Mouse (Mus musculus): Measurements from ENCODE around the gene Gm26602.

The Gm26602 gene

GRCm38 (mm10) chr10:79917532-79918100 lies 7.0 kb downstream of the Gm26602 start:
- DNase-seq (ENCODE audit: low spot score) = no peak

- no peak for DNase-seq (ENCODE audit: low spot score)
Measured at GRCm38 (mm10) chr10:79918231-79919078, 7.8 kb downstream of the Gm26602 start.

- no peak for DNase-seq (ENCODE audit: low spot score)
Measured at GRCm38 (mm10) chr10:79919251-79919849, 8.7 kb downstream of the Gm26602 start.

GRCm38 (mm10) chr10:79920056-79920890 lies 9.6 kb downstream of the Gm26602 start:
- no peak for DNase-seq (ENCODE audit: low spot score)

- no peak for DNase-seq (ENCODE audit: low spot score)
Measured at GRCm38 (mm10) chr10:79920958-79921535, 10.4 kb downstream of the Gm26602 start, which contains the start of gene R3hdm4. R3hdm4 (minus strand) TSS chr10:79921208.

- DNase-seq (ENCODE audit: low spot score) = no peak
Measured at GRCm38 (mm10) chr10:79921572-79921971, 10.9 kb downstream of the Gm26602 start.

GRCm38 (mm10) chr10:79924998-79925784 lies 14.5 kb downstream of the Gm26602 start:
- peak; percentile 68 for DNase-seq (ENCODE audit: low spot score)

- DNase-seq (ENCODE audit: low spot score) = no peak
Measured at GRCm38 (mm10) chr10:79925785-79926490, 15.3 kb downstream of the Gm26602 start.

- peak; percentile 54 for DNase-seq (ENCODE audit: low spot score)
Measured at GRCm38 (mm10) chr10:79926491-79927323, 16.1 kb downstream of the Gm26602 start, which contains the start of gene Arid3a. Arid3a (plus strand) TSS chr10:79927043.

GRCm38 (mm10) chr10:79927324-79928029 lies 16.8 kb downstream of the Gm26602 start:
- no peak for DNase-seq (ENCODE audit: low spot score)

- no peak for DNase-seq (ENCODE audit: low spot score)
Measured at GRCm38 (mm10) chr10:79928030-79928694, 17.5 kb downstream of the Gm26602 start.

GRCm38 (mm10) chr10:79928907-79929701 lies 18.4 kb downstream of the Gm26602 start:
- DNase-seq (ENCODE audit: low spot score) = no peak

GRCm38 (mm10) chr10:79929967-79930825 lies 19.5 kb downstream of the Gm26602 start:
- DNase-seq (ENCODE audit: low spot score) = no peak

- no peak for DNase-seq (ENCODE audit: low spot score)
Measured at GRCm38 (mm10) chr10:79930826-79931186, 20.1 kb downstream of the Gm26602 start.

GRCm38 (mm10) chr10:79931797-79932196 lies 21.1 kb downstream of the Gm26602 start:
- no peak for DNase-seq (ENCODE audit: low spot score)

GRCm38 (mm10) chr10:79932736-79933135 lies 22.1 kb downstream of the Gm26602 start:
- no peak for DNase-seq (ENCODE audit: low spot score)
